Mouse (Mus musculus) liver, postnatal 0 days (tissue): Measurements from ENCODE around the gene 1700014D04Rik. TPM values are rescaled to one million over a fixed set of nuclear protein-coding genes. Genes with fewer than 3 reads are reported as not detected.
"Not testable (repeated sequence)": the region's sequence is repeated elsewhere in the genome, so short reads cannot be mapped to it uniquely, and the experiment has no call there.

Source experiments
- ATAC-seq: fragments of 200-750 bp; cut with Nextera tagmentation; 2 replicates; pipeline ENCODE4 v1.8.0; 2017; ENCODE audit warnings: mild to moderate bottlenecking, moderate library complexity
- DNase-seq: peaks from one replicate; pipeline ENCODE4 v3.0.0-alpha.2; 2016
- H3K27ac ChIP-seq: fragments of 300-500 bp; sonication (generic); 2 replicates; pipeline ENCODE4 v1.5.1; 2014; ENCODE audit warnings: antibody characterized with exemption, moderate library complexity, mild to moderate bottlenecking, low read depth
- H3K27me3 ChIP-seq: fragments of 300-500 bp; sonication (generic); 2 replicates; pipeline ENCODE4 v1.6.1; 2014; ENCODE audit warnings: low read length, control low read depth, mixed read lengths; ENCODE audit not compliant: insufficient read depth
- H3K36me3 ChIP-seq: fragments of 300-500 bp; sonication (generic); replicated peaks from 2 replicates; pipeline ENCODE4 v1.6.1; 2014; ENCODE audit warnings: mild to moderate bottlenecking, control low read depth, low read length, moderate library complexity, mixed read lengths; ENCODE audit not compliant: insufficient read depth
- H3K4me1 ChIP-seq: fragments of 300-500 bp; sonication (generic); 2 replicates; pipeline ENCODE4 v1.6.1; 2014; ENCODE audit warnings: antibody characterized with exemption, mild to moderate bottlenecking, control low read depth; ENCODE audit not compliant: insufficient read depth
- H3K4me2 ChIP-seq: fragments of 300-500 bp; sonication (generic); 2 replicates; pipeline ENCODE4 v1.6.1; 2014; ENCODE audit warnings: low read depth, mild to moderate bottlenecking, low read length, moderate library complexity, mixed read lengths
- H3K4me3 ChIP-seq: fragments of 300-500 bp; sonication (generic); 2 replicates; pipeline ENCODE4 v1.5.1; 2014; ENCODE audit warnings: low read depth, low read length
- H3K9ac ChIP-seq: fragments of 300-500 bp; sonication (generic); replicated peaks from 2 replicates; pipeline ENCODE4 v1.6.1; 2014; ENCODE audit warnings: mild to moderate bottlenecking, moderate library complexity
- H3K9me3 ChIP-seq: fragments of 300-500 bp; sonication (generic); 2 replicates; pipeline ENCODE4 v1.6.1; 2016; ENCODE audit warnings: mild to moderate bottlenecking, control low read depth, low read length, mixed read lengths
- CTCF ChIP-seq: sonication (generic); IDR thresholded peaks from 2 replicates; pipeline ENCODE4 v1.5.1; 2016; ENCODE audit warnings: antibody characterized with exemption, low read depth
- EP300 ChIP-seq: IDR thresholded peaks from 2 replicates; pipeline ENCODE4 v1.6.1; 2016; ENCODE audit warnings: antibody characterized with exemption, low read depth, mild to moderate bottlenecking
- WGBS: fragments of 180-500 bp; shearing (Covaris S2); extraction: QIAGEN DNeasy Blood & Tissue Kit; methylation state at CpG from one replicate; pipeline ENCODE4 v1.1.7; 2014; ENCODE audit not compliant: insufficient replicate concordance; 5-methylcytosine and 5-hydroxymethylcytosine counted together
- polyA plus RNA-seq: library from polyadenylated mRNA; unstranded; fragments of >200 nt; fragmentation: Nextera tagmentation; extraction: Ambion mirVana; gene quantifications from 2 replicates; pipeline ENCODE4 v1.2.1, GENCODE M21; 2015

The 1700014D04Rik gene
- polyA plus RNA-seq, 1 experiment from 2014 or later, result not detected

GRCm38 (mm10) chr13:59713710-59714109, 32.8 kb downstream of the 1700014D04Rik start:
- TF ChIP-seq CTCF (no peak), EP300 (no peak)
- ATAC-seq, result no peak
- Histone ChIP-seq H3K4me3 (no peak overlapping the region), H3K27ac (no peak overlapping the region), H3K9ac (no peak overlapping the region), H3K4me2 (no peak overlapping the region), H3K36me3 (no peaks in the 10 kb centered on the region), H3K27me3 (0 out of 2 replicates have a peak, but pooled peaks cover 3% of the 10 kb centered on the region), H3K9me3 (no peaks in the 10 kb centered on the region), H3K4me1 (no peaks in the 10 kb centered on the region)
- no peak for DNase-seq
- 38% methylated on average over 3 of the region's 3 CpGs for WGBS

- H3K4me3 ChIP-seq, H3K27ac ChIP-seq, H3K9ac ChIP-seq, H3K9me3 ChIP-seq, H3K4me1 ChIP-seq, DNase-seq, H3K4me2 ChIP-seq, ATAC-seq, H3K36me3 ChIP-seq, H3K27me3 ChIP-seq: not testable (repeated sequence)
- WGBS, result 76% methylated on average over 3 of the region's 3 CpGs
Observed at GRCm38 (mm10) chr13:59711984-59712383, 34.6 kb downstream of the 1700014D04Rik start, which contains the start of gene Spata31d1b. TSS of gene Spata31d1b (plus strand) at chr13:59712284.

DNA sequence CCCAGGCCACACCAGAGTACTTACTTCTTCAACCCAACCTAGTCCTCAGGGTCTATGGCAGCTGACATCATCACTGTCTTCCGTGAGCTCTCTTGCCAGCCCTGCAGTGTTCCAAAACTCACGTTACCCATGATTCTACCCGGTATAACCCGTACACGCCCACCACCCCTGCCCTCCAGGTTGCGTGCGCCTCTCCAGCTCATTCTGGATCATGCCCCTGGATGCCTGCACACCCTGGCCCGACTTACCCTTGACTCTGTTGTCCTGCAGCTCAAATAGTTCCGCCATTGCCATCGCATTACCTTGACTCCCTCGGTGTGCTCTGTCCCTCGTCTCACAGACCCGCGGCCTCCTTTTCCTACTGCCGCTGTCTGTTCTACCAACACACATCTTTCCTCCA, 36.3 kb downstream of the 1700014D04Rik start, which contains the start of gene Spata31d1a:
Gene Spata31d1a (minus strand): TSS at position 101 of the 400 bp plus-strand sequence.
- Histone ChIP-seq H3K9me3 (no peaks in the 10 kb centered on the region), H3K9ac (no peak within 1 kb of the TSS), H3K27ac (no peak within 1 kb of the TSS), H3K4me2 (no peak within 1 kb of the TSS), H3K27me3 (0 out of 2 replicates have a peak, but pooled peaks cover 3% of the 10 kb centered on the region), H3K4me3 (no peak within 1 kb of the TSS), H3K36me3 (no peaks in the 10 kb centered on the region), H3K4me1 (0 out of 2 replicates have a peak, but pooled peaks cover 2% of the 10 kb centered on the region)
- WGBS, result 80% methylated on average over 15 of the region's 15 CpGs
- TF ChIP-seq CTCF, result no peak
- TF ChIP-seq EP300, result no peak
- ATAC-seq (no peak), DNase-seq (no peak)

- Histone ChIP-seq H3K9ac (no peak overlapping the region), H3K27ac (no peak overlapping the region), H3K4me2 (peak overlapping the region; percentile 38; the same call in 1 of the 2 replicates), H3K9me3 (no peaks in the 10 kb centered on the region), H3K36me3 (no peaks in the 10 kb centered on the region), H3K27me3 (0 out of 2 replicates have a peak, but pooled peaks cover 10% of the 10 kb centered on the region), H3K4me3 (peak overlapping the region; percentile 24; the same call in 1 of the 2 replicates), H3K4me1 (peaks cover 6% of the 10 kb centered on the region; the same call in 1 of the 2 replicates)
- DNase-seq, result peak; percentile 41
- TF ChIP-seq CTCF, result peak; percentile 42
- TF ChIP-seq EP300, result no peak
- WGBS, result 20% methylated on average over 12 of the region's 12 CpGs
- ATAC-seq, result peak; percentile 45; the same call in 1 of the 2 replicates
Observed at GRCm38 (mm10) chr13:59704562-59704961, 42.0 kb downstream of the 1700014D04Rik start.

DNA sequence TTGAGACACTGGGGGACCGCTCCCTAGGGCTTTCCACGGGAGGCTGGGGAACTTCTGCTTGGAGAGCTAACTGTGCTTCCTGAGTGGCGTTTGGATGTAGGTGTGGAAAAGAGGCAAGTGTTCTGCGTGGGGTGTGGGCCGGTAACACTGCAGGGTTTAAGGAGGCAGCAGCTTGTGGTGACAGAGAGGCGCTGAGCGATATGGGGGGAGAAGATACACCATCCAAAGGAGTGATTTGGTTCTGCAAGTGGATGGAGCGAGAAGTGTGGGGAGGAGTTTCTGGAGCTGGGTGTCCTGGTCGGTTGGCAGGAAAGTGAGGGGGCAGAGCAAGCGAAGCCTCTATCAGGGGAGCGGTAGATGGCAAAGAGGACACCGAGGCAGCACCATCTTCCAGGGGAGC, 43.0 kb downstream of the 1700014D04Rik start:
- peaks cover 6% of the 10 kb centered on the region; the same call in 1 of the 2 replicates for H3K4me1 ChIP-seq
- WGBS, result 76% methylated on average over 12 of the region's 12 CpGs

DNA sequence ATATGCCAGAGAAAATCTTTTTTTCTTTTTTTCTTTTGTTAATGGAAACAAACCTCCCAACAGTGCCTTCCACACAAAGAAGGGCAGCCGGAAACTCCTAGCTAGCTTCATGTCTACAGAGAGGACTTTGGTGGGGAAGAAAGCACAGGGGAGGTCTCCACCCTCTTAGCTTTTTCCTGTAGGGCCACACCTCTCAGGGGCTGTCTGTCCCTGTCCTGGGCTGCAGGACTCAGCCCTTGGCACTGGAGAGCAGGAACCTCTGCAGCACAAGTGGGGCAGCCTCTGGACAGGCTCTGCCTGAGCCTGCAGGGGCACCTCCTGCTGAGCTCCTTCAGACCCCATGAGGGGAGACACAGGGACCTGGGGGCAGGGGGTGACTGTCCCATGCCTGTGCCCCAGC, 46.4 kb downstream of the 1700014D04Rik start:
- not testable (repeated sequence) for ATAC-seq, H3K4me1 ChIP-seq, H3K9me3 ChIP-seq, H3K4me2 ChIP-seq, H3K9ac ChIP-seq, H3K36me3 ChIP-seq, H3K27me3 ChIP-seq, H3K4me3 ChIP-seq, H3K27ac ChIP-seq, DNase-seq
- WGBS, result 67% methylated on average over 1 of the region's 1 CpGs

More for the DNA sequence above, 43.0 kb downstream of the 1700014D04Rik start:
- Histone ChIP-seq H3K27ac (no peak overlapping the region), H3K27me3 (0 out of 2 replicates have a peak, but pooled peaks cover 10% of the 10 kb centered on the region), H3K4me2 (no peak overlapping the region), H3K4me3 (no peak overlapping the region), H3K9me3 (no peaks in the 10 kb centered on the region), H3K9ac (no peak overlapping the region), H3K36me3 (no peaks in the 10 kb centered on the region)
- DNase-seq, result no peak
- TF ChIP-seq EP300, result no peak
- TF ChIP-seq CTCF, result no peak
- ATAC-seq, result no peak
